ENCODE assay signal across 25 mouse cellular contexts in genomic region chr2:48617141-48617699, GRCm38 (mm10).
A peak's percentile ranks its signal among the peaks of the same experiment; 100 is the strongest.
DNase-seq lines count a peak whose midpoint lies in the region; ATAC-seq and TF ChIP-seq lines count a peak whose summit lies in the region.
"Had no signal": no experiment of that assay in that cellular context is flagged by ENCODE, and none has a peak within 500 bp of the region (broad histone marks: within the 10 kb centered on the region; RNA-seq: fewer than 3 reads in every experiment).

No protein-coding gene starts in this region.

- no peak overlapping the region for H3K4me2 ChIP-seq in forebrain, embryonic 14.5 days (ENCODE audit: low read length)
- no peak overlapping the region for H3K4me2 ChIP-seq in forebrain, embryonic 15.5 days (replicated peaks)
- H3K4me2 ChIP-seq: forebrain, embryonic 13.5 days; heart, embryonic 12.5 days; heart, embryonic 15.5 days; hindbrain, embryonic 12.5 days; hindbrain, embryonic 15.5 days had no signal

- no peaks in the 10 kb centered on the region for H3K36me3 ChIP-seq in forebrain, embryonic 14.5 days (ENCODE audit: control insufficient read depth, insufficient read depth, low read length)
- no peaks in the 10 kb centered on the region for H3K36me3 ChIP-seq in forebrain, embryonic 15.5 days
- no peaks in the 10 kb centered on the region for H3K36me3 ChIP-seq in heart, adult 2 months (ENCODE audit: control insufficient read depth, insufficient read depth, low read length)
- H3K36me3 ChIP-seq: forebrain, embryonic 10.5 days; G1E; heart, embryonic 12.5 days; heart, embryonic 15.5 days; hindbrain, embryonic 12.5 days; hindbrain, embryonic 15.5 days had no signal

- H3K4me1 ChIP-seq in forebrain, embryonic 14.5 days (ENCODE audit: control insufficient read depth, insufficient read depth, low read length), result no peaks in the 10 kb centered on the region; the same call in 1 of the 2 replicates
- H3K4me1 ChIP-seq in forebrain, embryonic 15.5 days, result peaks cover 9% of the 10 kb centered on the region; the same call in 1 of the 2 replicates
- no peaks in the 10 kb centered on the region; the same call in 1 of the 2 replicates for H3K4me1 ChIP-seq in heart, adult 2 months (ENCODE audit: control insufficient read depth, insufficient read depth, low read length)
- H3K4me1 ChIP-seq: heart, embryonic 15.5 days; hindbrain, embryonic 15.5 days had no signal

- no peak for TF ChIP-seq CTCF in heart, adult 2 months (IDR thresholded peaks at IDR 0.05)
- no peak for TF ChIP-seq CTCF in brain, embryonic 14.5 days (IDR thresholded peaks at IDR 0.05; ENCODE audit: borderline replicate concordance, extremely low read depth, insufficient read depth, insufficient read length)

- no peak overlapping the region for H3K9ac ChIP-seq in forebrain, embryonic 14.5 days (ENCODE audit: low read length)
- no peak overlapping the region for H3K9ac ChIP-seq in forebrain, embryonic 15.5 days (replicated peaks)
- H3K9ac ChIP-seq in heart, adult 2 months (ENCODE audit: low read depth, low read length), result no peak overlapping the region
- H3K9ac ChIP-seq: forebrain, embryonic 13.5 days; heart, embryonic 12.5 days; heart, embryonic 15.5 days; hindbrain, embryonic 12.5 days; hindbrain, embryonic 15.5 days had no signal

- intact Hi-C loops in heart, adult 2 months (cut with DNase I), result loop anchor here (10.0 kb wide), 1 partner anchor 142 kb away; no protein-coding TSS in a partner anchor
- intact Hi-C loops in heart, postnatal 36 days (cut with DNase I), result loop anchor here (5.0 kb wide), 1 partner anchor 75 kb away; no protein-coding TSS in a partner anchor

- TF ChIP-seq EP300 in heart, adult 2 months (IDR thresholded peaks at IDR 0.05; ENCODE audit: insufficient read depth, low read depth, low read length), result no peak

- 0 out of 2 replicates have a peak, but pooled peaks have one; percentile 26 for ATAC-seq in forebrain, embryonic 14.5 days
- no peak for ATAC-seq in forebrain, embryonic 15.5 days (replicated peaks)
- peak; percentile 68 for ATAC-seq in megakaryocyte-erythroid progenitor cell, adult 5-6 weeks (replicated peaks; ENCODE audit: low FRiP score, low TSS enrichment, poor library complexity, severe bottlenecking)
- ATAC-seq: forebrain, embryonic 13.5 days; intestine, postnatal 0 days; Patski had no signal

- H3K9me3 ChIP-seq in forebrain, embryonic 14.5 days (replicated peaks; ENCODE audit: control insufficient read depth, low read length), result no peaks in the 10 kb centered on the region
- H3K9me3 ChIP-seq in forebrain, embryonic 15.5 days, result no peaks in the 10 kb centered on the region
- H3K9me3 ChIP-seq: forebrain, embryonic 10.5 days; forebrain, embryonic 13.5 days; G1E; heart, embryonic 12.5 days; heart, embryonic 15.5 days; hindbrain, embryonic 12.5 days; hindbrain, embryonic 15.5 days had no signal

- H3K79me2 ChIP-seq in heart, adult 2 months (replicated peaks; ENCODE audit: control insufficient read depth, insufficient read depth, low read length), result no peaks in the 10 kb centered on the region

- no peak overlapping the region for H3K27ac ChIP-seq in forebrain, embryonic 14.5 days (ENCODE audit: low read depth, low read length)
- no peak overlapping the region for H3K27ac ChIP-seq in forebrain, embryonic 15.5 days (replicated peaks)
- H3K27ac ChIP-seq in heart, adult 2 months, result peak overlapping the region; percentile 12; the same call in 1 of the 2 replicates
- H3K27ac ChIP-seq: forebrain, embryonic 10.5 days; forebrain, embryonic 13.5 days; heart, embryonic 15.5 days; hindbrain, embryonic 12.5 days; hindbrain, embryonic 15.5 days had no signal

- 12% methylated on average over 3 of the region's 3 CpGs for WGBS in forebrain, embryonic 14.5 days
- WGBS in forebrain, embryonic 15.5 days, result 12% methylated on average over 3 of the region's 3 CpGs
- WGBS in heart, adult 2 months, result 20% methylated on average over 3 of the region's 3 CpGs

- H3K4me3 ChIP-seq in forebrain, embryonic 14.5 days (ENCODE audit: low read depth, low read length), result no peak overlapping the region
- no peak overlapping the region for H3K4me3 ChIP-seq in forebrain, embryonic 15.5 days
- no peak overlapping the region for H3K4me3 ChIP-seq in heart, adult 2 months
- H3K4me3 ChIP-seq: forebrain, embryonic 10.5 days; forebrain, embryonic 13.5 days; heart, embryonic 12.5 days; heart, embryonic 15.5 days; hindbrain, embryonic 12.5 days; hindbrain, embryonic 15.5 days had no signal

- TF ChIP-seq POLR2A in heart, adult 2 months (IDR thresholded peaks at IDR 0.05; ENCODE audit: insufficient read depth, low read depth, low read length), result no peak
- TF ChIP-seq POLR2A in brain, embryonic 14.5 days (IDR thresholded peaks at IDR 0.05; ENCODE audit: borderline replicate concordance, extremely low read depth, insufficient read depth, insufficient read length, poor library complexity, severe bottlenecking), result no peak

- no peak for DNase-seq in forebrain, embryonic 14.5 days (ENCODE audit: low spot score)
- DNase-seq in heart, adult 2 months, result no peak
- no peak for DNase-seq in heart, postnatal 36 days
- DNase-seq in brain, embryonic 14.5 days (ENCODE audit: low read depth), result peak; percentile 52
- no peak for DNase-seq in lung, adult 18-20 months
- DNase-seq in lung, postnatal 14 days, result no peak
- DNase-seq: adrenal gland, postnatal 14 days; cerebellum, adult 11-12 months; cerebellum, adult 8-10 months; cerebellum, postnatal 10 days; cerebellum, postnatal 36 days; gastrocnemius, postnatal 25 days; heart, postnatal 10 days; kidney, adult 2 months had no signal

- H3K27me3 ChIP-seq in forebrain, embryonic 14.5 days (replicated peaks; ENCODE audit: control insufficient read depth, insufficient read depth, low read length), result no peaks in the 10 kb centered on the region
- no peaks in the 10 kb centered on the region for H3K27me3 ChIP-seq in forebrain, embryonic 15.5 days
- H3K27me3 ChIP-seq in heart, adult 2 months (ENCODE audit: control insufficient read depth, insufficient read depth, low read length), result no peaks in the 10 kb centered on the region
- H3K27me3 ChIP-seq: forebrain, embryonic 13.5 days; heart, embryonic 12.5 days; heart, embryonic 15.5 days; hindbrain, embryonic 12.5 days; hindbrain, embryonic 15.5 days; Patski had no signal
